Mouse (Mus musculus) bone marrow, adult 2 months (tissue): ENCODE measurements around the gene Mrpl43. TPM values are rescaled to one million over a fixed set of nuclear protein-coding genes. Genes with fewer than 3 reads are reported as not detected.

Source experiments
- H3K27ac ChIP-seq: fragments of 200-500 bp; 2 replicates; pipeline ENCODE4 v1.5.1; 2012; ENCODE audit warnings: low read depth, mild to moderate bottlenecking, control low read depth, inconsistent platforms, low read length; ENCODE audit not compliant: control insufficient read depth, poor library complexity, insufficient read depth
- H3K4me1 ChIP-seq: fragments of 200-500 bp; 2 replicates; pipeline ENCODE4 v1.6.1; 2011; ENCODE audit warnings: low read length; ENCODE audit not compliant: control insufficient read depth, insufficient read depth
- H3K4me3 ChIP-seq: fragments of 200-500 bp; replicated peaks from 2 replicates; pipeline ENCODE3; 2011; ENCODE audit warnings: mild to moderate bottlenecking, low read depth, low read length, control low read depth; ENCODE audit not compliant: control insufficient read depth
- CTCF ChIP-seq: fragments of 200-500 bp; IDR thresholded peaks from 2 replicates; pipeline ENCODE4 v1.5.1; 2011; ENCODE audit warnings: low read length, control low read depth; ENCODE audit not compliant: control insufficient read depth, insufficient read depth
- POLR2A ChIP-seq: fragments of 200-500 bp; IDR thresholded peaks from 2 replicates; pipeline ENCODE4 v1.6.1; 2011; ENCODE audit warnings: low read depth, mild to moderate bottlenecking, control low read depth, low read length, borderline replicate concordance; ENCODE audit not compliant: control insufficient read depth
- WGBS: fragments of 180-500 bp; shearing (Covaris S2); methylation state at CpG from one replicate; pipeline ENCODE4 v1.1.7; 2018; 5-methylcytosine and 5-hydroxymethylcytosine counted together
- polyA plus RNA-seq: library from polyadenylated mRNA; stranded (reverse); fragments of >200 nt; gene quantifications from 2 replicates; pipeline ENCODE4 v1.2.4, GENCODE M21; 2011; ENCODE audit warnings: low replicate concordance; ENCODE audit not compliant: missing spikeins, insufficient read depth, insufficient read length

Gene Mrpl43
- polyA plus RNA-seq, 1 experiment: 23.9 TPM

DNA sequence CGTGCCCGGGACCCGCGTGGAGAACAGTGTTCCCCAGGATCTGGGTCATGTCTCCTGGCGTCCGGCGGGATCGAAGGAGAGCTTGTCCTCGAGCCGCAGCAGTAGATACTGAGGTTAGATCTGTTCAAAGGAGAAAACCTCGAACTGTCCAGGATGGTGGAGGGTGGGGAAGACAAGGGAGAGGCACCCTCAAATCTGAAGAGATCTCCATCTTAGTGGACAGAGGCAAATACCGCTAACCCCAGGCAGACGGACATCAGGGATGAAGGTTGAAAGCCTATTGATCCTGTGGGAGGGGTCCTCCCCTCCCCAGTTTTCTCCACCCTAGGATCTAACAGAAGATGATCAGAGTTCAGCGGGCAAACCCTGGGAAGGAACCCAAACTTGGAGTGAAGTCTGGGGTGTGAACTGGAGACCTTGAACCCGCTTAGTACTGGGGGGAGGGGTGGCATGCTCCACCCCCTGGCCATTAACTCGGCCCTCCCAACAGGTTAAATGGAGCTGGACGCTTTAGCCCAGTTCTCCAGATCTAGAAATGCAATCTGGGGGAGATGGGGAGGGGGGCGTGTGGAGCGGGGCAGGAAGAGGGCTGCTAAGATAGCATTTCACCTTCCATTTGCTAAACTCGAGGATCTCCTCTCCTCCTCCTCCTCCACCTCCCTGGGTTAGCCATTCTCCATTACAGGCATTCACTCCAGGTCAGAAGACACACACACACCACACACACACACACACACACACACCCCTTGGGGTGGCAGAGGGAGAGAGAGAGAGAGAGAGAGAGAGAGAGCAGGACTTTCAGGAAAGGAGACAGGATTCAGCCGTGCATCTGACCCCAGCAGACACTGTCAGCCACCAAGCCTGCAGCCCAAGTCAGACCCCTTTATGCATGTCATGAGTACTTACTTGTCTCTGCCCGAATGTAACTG is 16.4 kb downstream of the Mrpl43 start:
- 32% methylated on average over 22 of the region's 22 CpGs for WGBS
- Histone ChIP-seq H3K27ac (no peak overlapping the region), H3K4me3 (no peak overlapping the region), H3K4me1 (no peaks in the 10 kb centered on the region)
- TF ChIP-seq POLR2A (no peak), CTCF (no peak)

DNA sequence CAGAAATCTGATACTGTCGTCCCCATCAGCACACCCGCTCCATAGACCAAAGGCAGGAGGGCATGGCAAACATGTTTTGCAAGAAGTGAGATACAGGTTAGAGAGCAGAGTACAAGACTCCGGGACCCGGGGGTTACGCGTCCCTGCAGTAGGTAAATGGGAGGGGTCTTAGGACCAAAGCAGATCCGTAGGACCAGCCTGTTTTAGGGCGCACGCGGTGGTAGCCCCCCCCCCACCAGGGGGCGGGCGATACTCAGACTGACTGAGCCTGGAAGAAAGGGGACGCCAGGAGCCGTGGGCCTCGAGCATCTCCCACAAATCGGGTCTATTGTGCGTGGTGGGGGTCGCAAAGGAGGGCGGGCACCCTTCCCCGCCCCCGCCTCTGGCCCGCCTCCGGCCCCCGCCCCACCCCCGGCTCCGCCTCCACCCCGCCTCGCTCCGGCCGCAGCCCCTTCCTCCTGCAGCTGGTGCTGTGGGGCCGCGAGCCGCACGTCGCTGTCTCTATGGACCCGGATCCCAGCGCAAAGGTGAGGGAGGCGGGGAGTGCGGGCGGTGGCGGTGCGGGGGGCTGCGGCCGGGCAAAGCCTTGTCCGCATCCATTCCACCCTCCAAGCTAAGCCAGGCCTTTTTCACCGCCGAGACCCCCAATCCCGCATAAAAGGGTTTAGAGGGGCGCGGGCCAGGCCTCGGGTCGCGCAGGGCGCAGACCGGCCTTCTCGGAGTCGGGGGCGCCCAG is 17.2 kb downstream of the Mrpl43 start, which contains the start of gene Sema4g:
Gene Sema4g, plus strand, starts transcription at position 271 of the 736 bp plus-strand sequence.
- TF ChIP-seq CTCF (no peak; the same call in 1 of the 2 replicates), POLR2A (no peak)
- Histone ChIP-seq H3K4me1 (no peaks in the 10 kb centered on the region), H3K4me3 (no peak within 1 kb of the TSS), H3K27ac (no peak within 1 kb of the TSS)
- 1% methylated on average over 56 of the region's 58 CpGs for WGBS

DNA sequence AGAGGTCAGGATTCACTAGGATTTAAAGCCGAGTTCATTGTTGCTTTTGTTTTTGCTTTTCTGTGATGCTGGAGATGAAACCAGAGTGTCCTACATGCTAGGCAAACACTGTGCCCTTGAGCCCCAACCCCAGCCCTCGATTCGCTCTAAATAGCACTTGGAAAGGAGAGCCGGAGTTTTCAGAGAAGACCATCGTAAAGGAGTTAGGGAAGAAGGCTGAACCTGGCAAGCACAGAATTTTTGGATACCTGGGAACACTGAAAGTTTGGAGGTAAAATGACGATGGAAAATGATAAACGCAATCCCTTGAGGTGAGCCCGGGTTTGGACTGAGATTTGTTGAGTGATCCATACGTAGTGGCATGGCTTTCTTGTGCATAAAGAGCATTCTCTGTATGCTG is 17.9 kb downstream of the Mrpl43 start:
- no peak overlapping the region for H3K4me3 ChIP-seq
- 56% methylated on average over 9 of the region's 9 CpGs for WGBS
- no peaks in the 10 kb centered on the region for H3K4me1 ChIP-seq
- no peak overlapping the region for H3K27ac ChIP-seq
- no peak for TF ChIP-seq POLR2A
- no peak for TF ChIP-seq CTCF

DNA sequence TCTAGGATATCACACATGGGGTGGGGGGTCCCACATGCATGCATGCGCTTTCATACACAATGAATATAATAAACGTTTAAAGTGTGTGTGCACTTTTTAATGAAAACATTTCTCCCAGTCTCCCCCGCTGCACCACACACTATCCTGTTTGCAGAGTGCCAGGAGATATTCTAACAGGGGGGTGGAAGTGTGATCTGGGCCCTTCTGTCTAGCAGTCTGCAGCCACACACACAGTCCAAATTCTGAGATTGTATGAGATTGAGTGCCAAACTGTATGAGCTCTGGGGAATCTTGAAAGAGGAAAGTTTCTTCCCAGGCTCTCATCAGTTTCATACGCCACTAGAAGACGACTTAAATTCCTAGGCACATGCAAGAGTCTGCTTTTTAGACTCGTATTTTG is 18.4 kb downstream of the Mrpl43 start:
- 76% methylated on average over 6 of the region's 6 CpGs for WGBS
- no peak for TF ChIP-seq CTCF
- TF ChIP-seq POLR2A: no peak
- no peaks in the 10 kb centered on the region for H3K4me1 ChIP-seq
- no peak overlapping the region for H3K27ac ChIP-seq
- H3K4me3 ChIP-seq: no peak overlapping the region

DNA sequence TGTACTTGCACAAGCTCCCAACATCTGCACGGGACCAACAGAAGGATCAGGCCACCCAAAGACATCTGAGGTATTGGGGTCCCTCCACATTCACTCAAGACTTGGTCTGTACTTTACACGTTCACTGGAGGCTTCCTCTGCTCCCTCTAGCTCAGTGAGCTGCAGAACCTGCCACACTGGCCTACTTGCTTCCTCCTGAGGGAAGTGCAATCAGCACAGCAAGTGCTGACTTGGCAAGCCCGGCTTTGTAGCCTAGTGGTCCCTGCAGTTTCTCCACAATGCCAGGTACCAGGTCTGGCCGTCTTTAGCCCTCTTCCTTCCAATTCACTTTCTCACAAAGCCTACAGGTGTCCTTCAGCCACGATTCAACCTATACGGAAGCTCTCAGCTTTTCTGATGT is 19.2 kb downstream of the Mrpl43 start:
- 62% methylated on average over 6 of the region's 6 CpGs for WGBS
- Histone ChIP-seq H3K4me3 (no peak overlapping the region), H3K4me1 (no peaks in the 10 kb centered on the region), H3K27ac (no peak overlapping the region)
- TF ChIP-seq CTCF (no peak), POLR2A (no peak)

DNA sequence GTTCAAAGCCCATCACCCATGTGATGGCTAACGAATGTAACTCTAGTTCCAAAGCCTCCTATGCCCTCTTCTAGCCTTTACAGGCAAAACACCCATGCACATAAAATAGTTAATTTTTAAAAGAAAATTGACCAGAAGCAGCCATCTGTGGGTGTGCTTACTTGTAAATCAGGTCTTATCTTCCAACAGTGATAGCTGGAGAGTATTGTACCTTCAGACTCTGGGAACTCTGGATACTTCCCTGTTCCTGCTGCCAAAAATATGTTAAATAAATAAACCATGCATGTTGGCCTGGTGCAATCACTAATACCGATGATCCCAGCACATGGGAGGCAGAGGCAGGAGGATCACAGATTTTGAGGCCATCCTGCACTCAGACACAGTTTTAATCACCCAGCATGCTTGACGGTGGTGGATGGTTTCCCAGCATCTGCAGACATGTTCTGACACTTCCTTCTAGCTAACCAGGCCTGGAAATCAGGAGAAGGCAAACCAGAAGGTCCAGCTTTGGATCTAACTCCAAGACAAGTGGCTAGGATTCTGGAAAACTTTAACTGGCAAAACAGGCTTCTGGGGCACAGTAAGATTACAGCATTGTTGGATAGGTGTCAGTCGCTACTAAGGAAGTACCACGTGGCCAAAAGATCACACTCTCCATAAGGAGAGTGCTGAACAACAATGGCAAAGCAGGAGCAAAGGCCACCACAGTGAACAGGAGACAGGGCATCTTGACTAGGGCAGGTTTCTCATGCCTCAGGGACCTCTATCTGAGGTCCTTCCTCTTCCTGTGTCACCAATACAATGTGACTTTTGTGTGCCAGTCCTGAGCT is 20.9 kb downstream of the Mrpl43 start:
- Histone ChIP-seq H3K4me1 (no peaks in the 10 kb centered on the region), H3K4me3 (no peak overlapping the region), H3K27ac (no peak overlapping the region)
- 58% methylated on average over 5 of the region's 5 CpGs for WGBS
- TF ChIP-seq POLR2A (no peak), CTCF (no peak)

DNA sequence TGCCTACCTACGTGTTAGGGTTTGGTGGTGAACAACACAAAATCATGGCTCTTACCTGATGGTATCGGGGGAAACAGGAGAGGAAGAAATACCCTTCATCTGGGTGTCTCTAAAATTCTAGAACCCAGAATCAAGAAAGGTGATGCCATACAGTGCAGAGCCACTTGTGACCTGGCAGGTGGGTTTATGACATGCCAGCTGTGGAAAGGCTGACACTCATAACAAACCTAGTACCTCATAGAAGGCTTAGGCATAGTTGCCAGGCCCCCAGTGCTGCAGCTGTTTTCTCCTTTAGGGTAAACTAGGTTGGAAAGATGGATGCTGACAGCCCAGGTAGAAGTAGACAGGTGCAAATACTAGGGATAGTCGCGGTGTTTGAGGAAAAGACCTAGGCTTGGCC is 21.8 kb downstream of the Mrpl43 start:
- WGBS: 91% methylated on average over 4 of the region's 4 CpGs

DNA sequence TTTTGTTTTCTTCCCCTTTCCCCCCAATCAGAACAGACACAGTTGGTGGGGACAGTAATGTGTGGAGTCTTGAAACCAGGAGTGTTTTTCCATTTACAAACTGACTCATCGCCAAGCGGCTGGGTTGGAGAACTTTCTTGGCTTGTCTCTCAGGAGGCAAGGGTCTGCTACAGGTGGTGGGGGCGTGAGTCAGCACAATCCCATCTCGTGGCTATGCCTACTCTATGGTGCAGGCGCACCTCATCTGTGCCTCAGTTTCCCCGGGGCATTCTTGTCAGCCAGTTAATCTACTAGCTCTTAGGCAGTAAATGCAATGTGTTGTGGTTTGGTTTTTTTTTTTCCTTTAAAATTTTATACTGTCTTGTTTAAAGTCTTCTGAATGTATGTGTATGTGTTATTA is 22.9 kb downstream of the Mrpl43 start:
- Histone ChIP-seq H3K4me1 (no peaks in the 10 kb centered on the region), H3K4me3 (no peak overlapping the region), H3K27ac (no peak overlapping the region)
- TF ChIP-seq POLR2A: no peak
- TF ChIP-seq CTCF: no peak
- WGBS: 85% methylated on average over 6 of the region's 6 CpGs

More for the DNA sequence above, 21.8 kb downstream of the Mrpl43 start:
- Histone ChIP-seq H3K27ac (no peak overlapping the region), H3K4me1 (no peaks in the 10 kb centered on the region), H3K4me3 (no peak overlapping the region)
- TF ChIP-seq POLR2A: no peak
- no peak for TF ChIP-seq CTCF
